Mouse (Mus musculus) intestine, embryonic 16.5 days (tissue): ENCODE measurements around the gene Sox5. TPM values are rescaled to one million over a fixed set of nuclear protein-coding genes. Genes with fewer than 3 reads are reported as not detected.

Experiments
- ATAC-seq: fragments of 200-750 bp; cut with Nextera tagmentation; 2 replicates; pipeline ENCODE4 v1.8.0; 2017; ENCODE audit warnings: moderate TSS enrichment, moderate library complexity
- H3K27ac ChIP-seq: fragments of 300-500 bp; sonication (generic); 2 replicates; pipeline ENCODE4 v1.5.1; 2014; ENCODE audit warnings: mild to moderate bottlenecking, low read length
- H3K27me3 ChIP-seq: fragments of 300-500 bp; sonication (generic); replicated peaks from 2 replicates; pipeline ENCODE4 v1.6.1; 2014; ENCODE audit warnings: low read length, control low read depth, mixed read lengths; ENCODE audit not compliant: control insufficient read depth, insufficient read depth
- H3K36me3 ChIP-seq: fragments of 300-500 bp; sonication (generic); 2 replicates; pipeline ENCODE4 v1.6.1; 2014; ENCODE audit warnings: low read length, control low read depth; ENCODE audit not compliant: control insufficient read depth, insufficient read depth
- H3K4me1 ChIP-seq: fragments of 300-500 bp; sonication (generic); 2 replicates; pipeline ENCODE4 v1.6.1; 2014; ENCODE audit warnings: low read length, control low read depth, mixed read lengths; ENCODE audit not compliant: control insufficient read depth, insufficient read depth
- H3K4me2 ChIP-seq: fragments of 300-500 bp; sonication (generic); 2 replicates; pipeline ENCODE4 v1.6.1; 2014; ENCODE audit warnings: low read depth, low read length, control low read depth
- H3K4me3 ChIP-seq: fragments of 300-500 bp; sonication (generic); 2 replicates; pipeline ENCODE4 v1.5.1; 2014; ENCODE audit warnings: mild to moderate bottlenecking, low read length
- H3K9ac ChIP-seq: fragments of 300-500 bp; sonication (generic); 2 replicates; pipeline ENCODE4 v1.6.1; 2014; ENCODE audit warnings: low read depth, low read length
- H3K9me3 ChIP-seq: fragments of 300-500 bp; sonication (generic); 2 replicates; pipeline ENCODE4 v1.6.1; 2016; ENCODE audit warnings: low read length, control low read depth; ENCODE audit not compliant: control insufficient read depth
- WGBS: fragments of 180-500 bp; shearing (Covaris S2); extraction: QIAGEN DNeasy Blood & Tissue Kit; methylation state at CpG from one replicate; pipeline ENCODE4 v1.1.7; 2014; 5-methylcytosine and 5-hydroxymethylcytosine counted together
- polyA plus RNA-seq: library from polyadenylated mRNA; unstranded; fragments of >200 nt; fragmentation: Nextera tagmentation; extraction: Ambion mirVana; gene quantifications from 2 replicates; pipeline ENCODE4 v1.2.1, GENCODE M21; 2015

Sox5 gene
- polyA plus RNA-seq, 1 experiment from 2014 or later = 14.3 TPM

DNA sequence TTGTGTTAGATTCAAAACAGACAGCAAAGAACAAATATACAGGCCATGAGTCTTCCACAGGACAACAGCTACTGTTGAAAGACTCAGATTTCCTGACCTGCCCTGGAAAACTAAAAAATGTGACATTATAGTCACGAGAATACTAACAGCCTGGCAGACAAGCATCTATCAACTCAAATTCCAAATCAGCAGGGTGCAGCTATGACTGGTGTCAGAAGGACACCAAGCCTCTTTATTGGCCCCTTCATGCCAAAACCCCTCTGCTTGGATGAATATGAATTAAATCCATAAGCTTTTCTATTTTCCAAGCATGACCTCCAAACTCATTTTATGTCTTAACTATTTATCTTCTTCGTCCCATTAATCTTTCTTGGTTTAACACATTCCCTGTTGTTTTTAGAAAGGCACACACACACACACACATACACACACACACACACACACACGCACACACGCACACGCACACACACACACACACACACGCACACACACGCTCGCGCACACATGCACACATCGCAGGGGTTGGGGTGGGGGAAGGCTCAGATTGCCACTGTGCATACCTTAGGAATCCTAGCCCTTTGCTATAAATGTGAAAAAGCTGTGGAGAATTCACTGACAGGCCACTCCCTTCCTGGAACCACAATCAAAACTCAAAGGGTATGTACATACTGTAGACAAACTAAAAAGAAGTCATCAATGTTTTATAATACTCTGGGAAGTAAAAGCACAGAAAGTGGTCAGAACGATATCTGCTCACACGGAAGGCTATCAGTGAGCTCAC is 612.9 kb downstream of the Sox5 start:
- no peak overlapping the region for H3K27ac ChIP-seq
- H3K4me2 ChIP-seq = no peak overlapping the region
- no peak overlapping the region for H3K9ac ChIP-seq
- ATAC-seq = no peak
- no peaks in the 10 kb centered on the region for H3K36me3 ChIP-seq
- no peaks in the 10 kb centered on the region for H3K9me3 ChIP-seq
- H3K27me3 ChIP-seq = no peaks in the 10 kb centered on the region
- WGBS = 75% methylated on average over 12 of the region's 12 CpGs
- H3K4me3 ChIP-seq = no peak overlapping the region
- H3K4me1 ChIP-seq = no peaks in the 10 kb centered on the region; the same call in none of the 2 replicates

DNA sequence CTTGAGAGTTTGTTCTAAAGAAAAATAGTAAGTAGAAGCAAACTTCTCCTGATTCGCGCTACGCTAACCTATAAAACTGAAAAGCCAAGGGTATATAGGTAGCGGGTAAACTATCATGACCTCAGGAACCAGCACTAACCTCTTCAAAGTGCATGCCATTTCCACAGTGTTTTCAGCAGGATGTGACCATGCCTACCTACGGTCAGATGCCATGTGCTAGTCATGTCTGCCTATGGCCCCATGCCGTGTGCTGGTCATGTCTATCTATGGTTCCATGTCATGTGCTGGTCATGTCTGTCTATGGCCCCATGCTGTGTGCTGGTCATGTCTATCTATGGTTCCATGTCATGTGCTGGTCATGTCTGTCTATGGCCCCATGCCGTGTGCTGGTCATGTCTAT is 614.7 kb downstream of the Sox5 start:
- WGBS = 96% methylated on average over 7 of the region's 7 CpGs
- H3K4me1 ChIP-seq = no peaks in the 10 kb centered on the region; the same call in none of the 2 replicates
- H3K9ac ChIP-seq = no peak overlapping the region
- ATAC-seq = no peak
- H3K9me3 ChIP-seq = no peaks in the 10 kb centered on the region
- H3K27me3 ChIP-seq = no peaks in the 10 kb centered on the region
- no peak overlapping the region for H3K4me3 ChIP-seq
- H3K27ac ChIP-seq = no peak overlapping the region
- no peak overlapping the region for H3K4me2 ChIP-seq
- no peaks in the 10 kb centered on the region for H3K36me3 ChIP-seq

- ATAC-seq = no peak
- Histone ChIP-seq H3K27ac (no peak overlapping the region), H3K9ac (no peak overlapping the region)
These were observed 615.1 kb downstream of the Sox5 start for GRCm38 (mm10) chr6:144166651-144167050.

DNA sequence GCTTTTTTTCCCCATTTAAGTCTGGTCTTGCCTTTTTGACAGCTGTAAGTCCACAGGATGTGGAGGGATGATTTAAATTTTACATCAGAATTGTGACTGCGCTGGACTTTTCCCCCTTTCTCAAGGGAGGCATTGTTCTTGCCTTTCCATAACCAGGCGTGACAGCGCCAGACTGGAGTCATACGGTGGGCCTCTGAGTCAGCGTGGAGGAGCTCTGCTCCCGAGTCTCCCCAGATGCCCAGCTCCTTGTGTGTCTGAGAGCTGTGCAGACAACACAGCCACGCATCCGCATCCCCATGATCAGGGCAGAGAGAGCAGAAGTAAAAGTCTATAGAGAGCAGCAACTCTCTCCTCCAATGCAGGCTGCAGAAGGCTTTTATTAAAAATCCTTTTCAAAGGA is 615.7 kb downstream of the Sox5 start:
- H3K27ac ChIP-seq = no peak overlapping the region
- no peak overlapping the region for H3K4me2 ChIP-seq
- no peak overlapping the region for H3K9ac ChIP-seq
- ATAC-seq = peak; percentile 46; the same call in 1 of the 2 replicates
- H3K27me3 ChIP-seq = no peaks in the 10 kb centered on the region
- WGBS = 19% methylated on average over 8 of the region's 8 CpGs
- H3K4me1 ChIP-seq = no peaks in the 10 kb centered on the region; the same call in none of the 2 replicates
- no peak overlapping the region for H3K4me3 ChIP-seq
- no peaks in the 10 kb centered on the region for H3K36me3 ChIP-seq
- no peaks in the 10 kb centered on the region for H3K9me3 ChIP-seq

More at GRCm38 (mm10) chr6:144166651-144167050, 615.1 kb downstream of the Sox5 start:
- Histone ChIP-seq H3K36me3 (no peaks in the 10 kb centered on the region), H3K27me3 (no peaks in the 10 kb centered on the region), H3K4me2 (no peak overlapping the region), H3K9me3 (no peaks in the 10 kb centered on the region), H3K4me3 (no peak overlapping the region), H3K4me1 (no peaks in the 10 kb centered on the region; the same call in none of the 2 replicates)
- WGBS = 85% methylated on average over 8 of the region's 8 CpGs

GRCm38 (mm10) chr6:144163501-144163900 is 618.3 kb downstream of the Sox5 start:
- ATAC-seq = no peak
- H3K4me3 ChIP-seq = no peak overlapping the region
- no peak overlapping the region for H3K9ac ChIP-seq
- 85% methylated on average over 9 of the region's 9 CpGs for WGBS
- H3K27me3 ChIP-seq = no peaks in the 10 kb centered on the region
- H3K9me3 ChIP-seq = no peaks in the 10 kb centered on the region
- no peaks in the 10 kb centered on the region for H3K36me3 ChIP-seq
- H3K27ac ChIP-seq = no peak overlapping the region
- H3K4me2 ChIP-seq = no peak overlapping the region
- no peaks in the 10 kb centered on the region for H3K4me1 ChIP-seq

DNA sequence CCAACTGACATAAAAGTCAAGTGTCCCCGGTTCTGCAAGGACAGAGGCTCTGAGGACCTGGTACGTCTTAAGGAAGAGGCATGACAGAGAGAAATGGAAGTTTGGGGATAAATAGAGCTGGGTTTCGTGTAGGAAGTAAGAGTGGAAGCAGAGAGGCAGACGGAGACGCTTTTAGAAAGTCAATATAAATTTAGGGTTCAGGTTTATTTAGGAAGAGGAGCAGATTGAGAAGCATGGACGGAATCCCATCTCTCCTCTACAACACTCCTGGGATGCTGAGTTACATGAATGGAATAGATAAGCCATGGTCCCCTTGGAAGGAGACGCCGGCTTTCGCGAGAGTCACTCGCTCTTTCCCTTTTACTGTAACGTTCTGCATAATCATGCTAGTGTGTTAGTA is 623.1 kb downstream of the Sox5 start:
- 92% methylated on average over 12 of the region's 12 CpGs for WGBS

GRCm38 (mm10) chr6:144154892-144155424 is 626.8 kb downstream of the Sox5 start:
- Histone ChIP-seq H3K27ac (no peak overlapping the region), H3K9me3 (no peaks in the 10 kb centered on the region), H3K27me3 (no peaks in the 10 kb centered on the region), H3K4me2 (no peak overlapping the region), H3K9ac (no peak overlapping the region), H3K36me3 (no peaks in the 10 kb centered on the region), H3K4me1 (no peaks in the 10 kb centered on the region), H3K4me3 (no peak overlapping the region)
- no peak for ATAC-seq
- 74% methylated on average over 9 of the region's 9 CpGs for WGBS

More for the DNA sequence above, 623.1 kb downstream of the Sox5 start:
- H3K27ac ChIP-seq = no peak overlapping the region
- H3K4me1 ChIP-seq = no peaks in the 10 kb centered on the region
- ATAC-seq = no peak
- H3K9me3 ChIP-seq = no peaks in the 10 kb centered on the region
- H3K36me3 ChIP-seq = no peaks in the 10 kb centered on the region
- no peak overlapping the region for H3K4me3 ChIP-seq
- no peak overlapping the region for H3K9ac ChIP-seq
- H3K27me3 ChIP-seq = no peaks in the 10 kb centered on the region
- H3K4me2 ChIP-seq = no peak overlapping the region

DNA sequence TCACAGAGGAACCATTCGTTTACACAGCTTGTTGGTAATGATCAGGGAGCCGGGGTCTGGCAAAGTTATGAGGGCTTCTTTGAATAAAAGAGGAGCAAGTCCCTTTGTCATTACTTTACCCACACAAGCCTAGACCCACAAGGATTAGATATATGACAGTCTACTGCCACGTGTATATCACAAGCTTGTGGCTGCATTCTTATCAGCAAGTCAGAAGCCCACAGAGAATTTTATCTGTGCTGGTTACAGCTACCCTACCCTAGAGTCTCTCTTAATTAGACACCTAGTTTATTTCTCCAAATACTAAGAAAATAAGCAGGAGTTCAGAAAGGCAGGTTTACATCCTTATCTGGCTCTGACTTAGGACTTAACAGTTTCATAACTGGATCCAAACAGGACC is 629.8 kb downstream of the Sox5 start:
- no peaks in the 10 kb centered on the region for H3K27me3 ChIP-seq
- no peak overlapping the region for H3K9ac ChIP-seq
- H3K36me3 ChIP-seq = no peaks in the 10 kb centered on the region
- no peak overlapping the region for H3K4me2 ChIP-seq
- WGBS = 34% methylated on average over 3 of the region's 3 CpGs
- no peaks in the 10 kb centered on the region for H3K9me3 ChIP-seq
- H3K4me1 ChIP-seq = no peaks in the 10 kb centered on the region
- H3K27ac ChIP-seq = no peak overlapping the region
- ATAC-seq = no peak
- H3K4me3 ChIP-seq = no peak overlapping the region

GRCm38 (mm10) chr6:144151075-144151474 is 630.7 kb downstream of the Sox5 start:
- H3K9ac ChIP-seq = no peak overlapping the region
- ATAC-seq = no peak
- H3K9me3 ChIP-seq = no peaks in the 10 kb centered on the region
- no peak overlapping the region for H3K27ac ChIP-seq
- WGBS = 77% methylated on average over 10 of the region's 10 CpGs
- no peaks in the 10 kb centered on the region for H3K36me3 ChIP-seq
- H3K4me2 ChIP-seq = no peak overlapping the region
- no peak overlapping the region for H3K4me3 ChIP-seq
- H3K4me1 ChIP-seq = no peaks in the 10 kb centered on the region
- no peaks in the 10 kb centered on the region for H3K27me3 ChIP-seq
